Mouse (Mus musculus) erythroblast, embryonic 14.5 days (primary cell): Measurements from ENCODE around the gene Ctxn2.

ENCODE experiments used
- GATA1 ChIP-seq: IDR thresholded peaks from 2 replicates; pipeline ENCODE4 v1.6.1; 2012; ENCODE audit warnings: low read length, inconsistent platforms, mixed read lengths
- TAL1 ChIP-seq: IDR thresholded peaks from 3 replicates; pipeline ENCODE4 v1.6.1; 2012; ENCODE audit warnings: low read length, inconsistent platforms, mixed read lengths

GRCm38 (mm10) chr2:125152388-125152787 lies 15.9 kb downstream of the Ctxn2 start, which contains the start of gene Slc12a1:
- no peak for TF ChIP-seq GATA1
- TF ChIP-seq TAL1 = no peak
